ENCODE assay signal across 12 mouse cellular contexts in genomic region chr19:36716221-36716620, GRCm38 (mm10).
"Had no signal": no experiment of that assay in that cellular context is flagged by ENCODE, and none has a peak within 500 bp of the region (broad histone marks: within the 10 kb centered on the region; RNA-seq: fewer than 3 reads in every experiment).

No protein-coding gene starts in this region.

- H3K36me3 ChIP-seq: limb, embryonic 12.5 days; midbrain, embryonic 13.5 days had no signal

- H3K27ac ChIP-seq: limb, embryonic 12.5 days; liver, embryonic 14.5 days; midbrain, embryonic 13.5 days; stomach, postnatal 0 days had no signal

- ATAC-seq: midbrain, embryonic 13.5 days had no signal

- H3K4me3 ChIP-seq: limb, embryonic 12.5 days; megakaryocyte, embryonic 14.5 days; midbrain, embryonic 13.5 days had no signal

- DNase-seq: kidney, adult 18-20 months; kidney, postnatal 14 days; layer of hippocampus, postnatal 36 days; lung, adult 2 months; lung, postnatal 10 days; lung, postnatal 4 days; thymus, postnatal 36 days had no signal

- H3K4me1 ChIP-seq: limb, embryonic 12.5 days; megakaryocyte, embryonic 14.5 days; midbrain, embryonic 13.5 days had no signal

- H3K9ac ChIP-seq: limb, embryonic 12.5 days; liver, embryonic 14.5 days; midbrain, embryonic 13.5 days had no signal

- H3K27me3 ChIP-seq: limb, embryonic 12.5 days; megakaryocyte, embryonic 14.5 days; midbrain, embryonic 13.5 days had no signal

- H3K4me2 ChIP-seq: limb, embryonic 12.5 days; midbrain, embryonic 13.5 days had no signal

- H3K9me3 ChIP-seq: limb, embryonic 12.5 days; midbrain, embryonic 13.5 days had no signal
